Mouse (Mus musculus) lung, postnatal 0 days (tissue): ENCODE results near the gene Hivep3.

ENCODE experiments used
- CTCF ChIP-seq: IDR thresholded peaks from 2 replicates; pipeline ENCODE4 v1.5.1; 2016; ENCODE audit warnings: antibody characterized with exemption, mild to moderate bottlenecking
- EP300 ChIP-seq: IDR thresholded peaks from 2 replicates; pipeline ENCODE4 v1.6.1; 2016; ENCODE audit warnings: antibody characterized with exemption, mild to moderate bottlenecking, control low read depth

DNA sequence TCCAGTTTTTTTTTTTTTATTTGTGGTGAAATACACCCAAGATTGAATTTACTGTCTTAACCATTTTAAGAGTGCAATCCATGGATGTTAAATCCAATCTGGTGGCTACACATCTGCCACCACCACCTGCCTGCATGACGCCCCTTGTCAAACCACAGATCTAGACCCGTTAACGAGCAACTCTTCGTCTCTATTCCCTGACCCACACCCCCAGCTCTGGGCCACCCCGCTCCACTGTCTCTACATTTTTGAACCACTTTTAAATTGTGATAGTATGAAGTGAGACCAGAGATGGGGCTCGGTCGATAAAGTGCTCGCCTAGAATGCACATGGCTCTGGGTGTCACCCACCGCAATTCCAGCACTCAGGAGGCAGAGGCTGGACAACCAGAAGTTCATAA lies 322.9 kb downstream of the Hivep3 start:
- no peak for TF ChIP-seq CTCF
- no peak for TF ChIP-seq EP300
